Mouse (Mus musculus): ENCODE data around the gene Fam172a.

The Fam172a gene

DNA sequence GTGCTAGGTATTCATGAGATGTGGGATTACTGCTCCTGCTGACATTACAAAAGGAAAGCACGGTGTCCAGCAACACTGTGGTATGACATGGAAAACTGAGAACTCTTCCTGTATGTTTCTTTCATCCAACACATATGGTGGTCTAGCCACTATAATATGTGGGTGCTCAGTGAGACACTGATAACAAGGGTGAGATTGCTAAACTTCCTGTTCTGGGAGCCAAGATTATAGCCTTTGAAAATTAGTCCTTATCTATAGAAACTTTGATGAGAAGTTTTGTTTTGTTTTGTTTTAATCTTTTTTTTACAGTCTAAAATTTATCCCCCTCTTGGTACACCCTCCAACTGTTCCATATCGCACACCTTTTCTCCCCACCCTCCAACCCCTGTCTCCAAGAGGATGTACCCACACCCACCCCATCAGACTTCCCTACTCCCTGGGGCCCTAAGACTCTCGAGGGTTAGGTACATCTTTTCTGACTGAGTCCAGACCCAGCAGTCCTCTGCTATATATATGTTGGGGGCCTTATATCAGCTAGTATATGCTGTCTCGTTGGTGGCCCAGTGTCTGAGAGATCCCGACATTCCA is 397.1 kb downstream of the Fam172a start:
- DNase-seq (ENCODE audit: extremely low read depth, insufficient read length, low spot score) = no peak

DNA sequence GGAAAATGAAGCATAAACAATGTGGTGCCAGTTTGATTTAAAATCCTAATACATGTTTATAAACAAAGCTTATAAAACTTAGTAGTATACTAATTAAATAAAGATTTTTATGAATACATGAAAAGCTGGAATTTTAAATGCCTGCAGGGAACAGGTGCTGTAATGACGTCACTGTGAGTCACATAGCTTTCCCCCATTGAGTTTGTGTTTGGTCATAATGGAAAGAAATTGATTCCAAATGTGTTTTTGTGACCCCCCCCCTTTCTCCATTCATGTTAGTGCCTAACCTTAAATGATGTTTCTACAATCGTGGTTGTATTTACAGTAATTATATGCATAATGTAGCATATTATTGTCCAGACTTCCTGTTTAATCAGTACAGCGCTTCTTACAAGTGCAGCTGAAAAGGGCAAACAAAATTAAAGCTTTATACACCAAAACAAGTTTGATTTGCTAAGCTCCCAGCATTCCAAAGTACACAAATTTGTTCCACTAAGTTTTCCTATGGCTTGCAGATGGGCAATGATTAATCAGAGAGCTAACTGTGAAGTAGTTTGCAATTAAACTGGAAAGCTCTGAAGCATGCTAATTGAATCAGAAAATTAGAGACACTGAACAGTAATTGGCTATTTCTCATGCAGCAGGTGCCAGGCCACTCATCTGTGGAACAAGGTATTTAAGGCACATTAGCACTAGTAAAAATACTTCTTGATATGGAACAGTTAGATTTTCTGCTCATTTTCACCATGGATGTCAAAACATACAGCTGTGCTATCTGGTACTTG is 398.1 kb downstream of the Fam172a start:
- DNase-seq (ENCODE audit: extremely low read depth, insufficient read length, low spot score) = no peak

DNA sequence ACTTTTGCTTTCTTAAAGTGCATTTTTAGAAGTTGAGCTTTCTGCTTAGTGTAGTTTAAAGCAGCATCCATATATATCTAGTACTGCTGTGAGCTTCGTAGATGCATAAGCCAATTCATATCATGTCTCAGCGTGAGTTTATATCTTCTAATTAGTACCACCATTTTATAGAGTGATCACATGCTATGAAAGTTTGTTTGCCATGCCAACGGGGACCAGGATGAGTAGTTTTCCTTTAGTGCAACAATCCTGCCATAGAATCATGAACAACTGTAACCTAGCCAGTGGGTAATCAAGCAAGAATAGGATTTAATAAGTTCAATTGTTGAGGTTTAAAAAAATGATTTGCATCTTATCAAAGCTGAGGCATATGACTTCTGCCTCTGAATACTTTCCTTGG is 398.8 kb downstream of the Fam172a start:
- DNase-seq (ENCODE audit: extremely low read depth, insufficient read length, low spot score) = no peak

DNA sequence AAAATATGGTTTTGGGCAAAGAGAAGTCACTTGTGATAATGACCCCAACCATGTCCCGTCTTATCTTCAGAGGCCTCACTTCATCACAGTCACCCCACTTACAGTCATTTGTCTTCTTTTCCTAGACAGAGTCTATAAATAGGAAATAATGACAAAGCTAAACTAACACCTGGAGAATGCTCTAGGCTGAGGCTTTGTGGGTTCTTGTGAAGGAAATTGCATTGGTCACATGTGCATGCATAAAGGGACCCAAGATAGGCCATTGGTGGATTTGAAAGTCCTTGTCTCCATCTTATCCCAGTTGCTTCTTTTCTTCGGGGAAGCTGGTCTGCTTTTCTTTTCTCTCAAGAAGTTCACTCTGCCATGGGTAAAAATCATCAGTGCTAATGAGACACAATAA is 400.5 kb downstream of the Fam172a start:
- DNase-seq (ENCODE audit: extremely low read depth, insufficient read length, low spot score) = no peak

GRCm38 (mm10) chr13:78104851-78105250 is 403.0 kb downstream of the Fam172a start:
- DNase-seq (ENCODE audit: extremely low read depth, insufficient read length, low spot score) = no peak

- DNase-seq (ENCODE audit: extremely low read depth, insufficient read length, low spot score) = no peak
Observed at GRCm38 (mm10) chr13:78110648-78111047, 408.8 kb downstream of the Fam172a start.

- no peak for DNase-seq (ENCODE audit: extremely low read depth, insufficient read length, low spot score)
Observed at GRCm38 (mm10) chr13:78113978-78114377, 412.1 kb downstream of the Fam172a start.

- DNase-seq (ENCODE audit: extremely low read depth, insufficient read length, low spot score) = no peak
Observed at GRCm38 (mm10) chr13:78118715-78119114, 416.9 kb downstream of the Fam172a start.

DNA sequence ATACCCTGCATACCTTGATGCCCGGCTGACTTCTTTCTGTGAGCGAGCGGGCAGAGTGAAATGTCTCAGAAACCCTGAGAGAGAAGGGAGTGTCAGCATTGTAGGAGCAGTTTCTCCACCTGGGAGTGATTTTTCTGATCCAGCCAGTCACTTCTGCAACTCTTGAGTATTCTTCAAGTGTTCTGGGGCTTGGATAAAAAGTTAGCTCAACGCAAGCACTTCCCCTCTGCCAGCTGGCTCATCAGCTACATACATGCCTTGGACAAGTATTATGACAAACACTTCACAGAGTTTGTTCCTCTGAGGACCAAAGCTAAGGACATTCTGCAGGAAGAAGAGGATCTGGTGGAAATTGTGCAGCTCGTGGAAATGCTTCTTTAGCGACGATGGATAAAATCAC is 420.2 kb downstream of the Fam172a start:
- no peak for DNase-seq (ENCODE audit: extremely low read depth, insufficient read length, low spot score)

DNA sequence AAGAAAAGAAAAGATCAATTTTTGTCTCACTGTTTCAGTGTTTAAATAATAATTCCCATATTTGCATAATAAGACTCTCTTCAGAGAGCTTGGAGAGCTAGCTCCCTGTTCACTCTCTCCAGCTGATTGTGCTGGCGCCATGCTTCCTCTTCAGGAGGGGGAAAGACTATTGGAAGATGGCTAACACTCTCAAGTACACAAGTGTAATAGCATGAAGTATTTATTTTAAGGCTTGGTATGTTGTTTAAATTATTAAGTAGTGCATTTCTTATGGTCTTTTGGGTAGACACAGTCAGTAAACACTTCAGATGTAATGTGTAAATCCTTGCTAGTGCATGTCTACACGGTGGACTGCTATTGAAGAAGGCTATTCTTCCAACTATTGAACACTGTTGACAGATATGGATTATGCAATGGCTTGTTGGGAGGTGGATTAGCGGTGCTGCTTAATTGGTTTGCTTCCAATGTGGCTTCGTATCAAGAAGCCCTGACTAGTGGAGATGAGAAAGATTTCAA is 422.1 kb downstream of the Fam172a start:
- no peak for DNase-seq (ENCODE audit: extremely low read depth, insufficient read length, low spot score)

DNA sequence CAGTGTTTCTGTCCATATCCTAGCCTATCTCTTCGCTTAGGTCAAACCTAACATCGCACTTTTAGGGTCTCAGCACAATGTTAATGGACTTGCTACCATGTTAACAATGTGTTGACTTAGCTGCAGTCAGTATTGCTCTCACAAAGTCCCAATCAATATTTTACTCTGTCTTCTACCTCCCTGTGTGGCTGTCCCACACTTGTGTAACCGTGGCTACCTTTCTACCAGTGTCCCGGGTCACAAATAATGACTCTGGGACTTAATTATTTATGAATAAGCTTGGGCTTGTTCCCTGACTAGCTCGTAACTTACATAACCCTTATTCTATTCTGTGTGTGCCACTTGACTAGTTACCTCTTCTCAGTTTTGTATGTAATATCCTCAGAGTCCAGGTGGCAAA is 455.6 kb downstream of the Fam172a start:
- DNase-seq (ENCODE audit: extremely low read depth, insufficient read length, low spot score) = no peak

DNA sequence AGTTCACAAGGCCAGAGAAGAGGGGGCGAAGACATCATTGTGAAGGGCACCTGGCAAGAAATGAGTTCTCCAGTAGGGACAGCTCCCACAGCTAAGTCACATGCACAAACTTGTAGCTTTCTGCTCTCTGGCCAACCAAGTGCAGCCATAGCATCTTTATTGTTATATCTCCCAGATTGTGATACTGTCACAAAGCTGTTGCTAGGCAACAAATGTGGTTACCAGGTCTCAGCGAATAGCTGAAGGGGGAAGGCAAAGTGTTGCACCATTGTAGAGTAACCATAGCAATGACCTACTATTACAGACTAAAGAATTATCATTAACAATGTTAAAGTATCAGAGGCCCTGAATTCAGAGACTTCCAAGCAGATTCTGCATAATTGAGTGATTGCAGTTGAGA is 460.3 kb downstream of the Fam172a start:
- no peak for DNase-seq (ENCODE audit: extremely low read depth, insufficient read length, low spot score)

DNA sequence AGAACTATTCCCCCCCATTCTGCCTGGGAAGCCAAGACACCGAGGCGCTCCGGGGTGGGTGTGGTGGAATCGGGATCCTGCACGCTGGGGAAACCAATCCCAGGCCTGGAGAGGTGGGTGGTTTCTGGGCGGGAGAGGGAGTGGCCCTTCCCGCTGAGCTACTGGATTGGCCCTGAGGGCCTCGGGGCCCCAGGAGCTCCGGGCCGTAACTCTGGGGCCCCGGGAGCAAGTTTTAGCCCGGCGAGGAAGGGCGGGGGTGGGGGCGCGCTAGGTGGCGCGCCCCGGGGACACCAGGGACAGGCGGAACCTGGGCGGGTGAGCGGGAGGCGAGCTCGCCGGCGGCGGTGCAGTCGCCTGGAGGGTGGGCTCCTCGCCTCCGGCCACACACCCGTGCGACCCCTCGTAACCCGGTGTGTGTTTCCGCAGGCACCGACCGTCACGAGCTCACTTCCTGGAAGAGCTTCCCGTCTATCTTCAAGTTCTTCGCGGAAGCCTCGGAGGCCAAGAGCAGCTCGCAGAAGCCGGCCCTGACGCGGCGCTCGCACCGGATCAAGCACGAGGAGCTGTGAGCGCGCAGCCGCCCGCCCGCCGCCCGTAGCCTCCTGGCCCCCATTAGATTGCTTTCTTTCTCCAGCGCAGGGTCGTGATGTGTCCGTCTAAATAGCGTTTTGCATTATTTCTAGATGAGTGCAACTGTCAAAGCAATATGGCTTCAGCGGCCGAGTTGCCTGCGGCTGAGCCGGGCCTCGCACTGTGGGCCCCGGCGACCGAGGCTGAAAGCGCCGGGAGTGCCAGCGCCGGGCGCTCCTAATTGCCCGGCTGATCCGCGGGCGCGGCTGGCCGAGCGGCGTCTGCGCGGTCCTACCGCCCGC is 461.5 kb downstream of the Fam172a start:
- peak; percentile 93 for DNase-seq (ENCODE audit: extremely low read depth, insufficient read length, low spot score)

GRCm38 (mm10) chr13:78164941-78165340 is 463.1 kb downstream of the Fam172a start:
- no peak for DNase-seq (ENCODE audit: extremely low read depth, insufficient read length, low spot score)

DNA sequence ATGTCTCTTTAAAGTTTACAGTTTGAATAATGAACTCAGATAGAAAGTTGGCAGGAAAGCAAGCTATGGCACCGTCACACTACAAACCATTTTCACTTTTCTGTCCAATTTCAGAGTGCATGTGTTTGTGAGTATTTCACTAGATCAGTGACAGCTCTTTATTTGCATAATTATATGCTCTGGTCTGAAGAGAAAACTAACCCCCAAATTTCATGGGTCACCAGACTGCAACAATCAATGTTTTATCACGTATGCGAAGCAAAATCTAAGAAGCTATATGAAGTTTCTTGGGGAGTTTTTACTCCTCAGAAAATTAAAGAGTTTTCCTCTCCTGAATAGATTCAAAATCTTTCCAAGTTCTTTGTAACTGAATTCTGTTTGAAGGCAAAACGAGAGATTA is 466.3 kb downstream of the Fam172a start:
- no peak for DNase-seq (ENCODE audit: extremely low read depth, insufficient read length, low spot score)

GRCm38 (mm10) chr13:78171320-78171719 is 469.5 kb downstream of the Fam172a start:
- DNase-seq (ENCODE audit: extremely low read depth, insufficient read length, low spot score) = no peak

- no peak for DNase-seq (ENCODE audit: extremely low read depth, insufficient read length, low spot score)
Observed at GRCm38 (mm10) chr13:78171984-78172636, 470.3 kb downstream of the Fam172a start.

DNA sequence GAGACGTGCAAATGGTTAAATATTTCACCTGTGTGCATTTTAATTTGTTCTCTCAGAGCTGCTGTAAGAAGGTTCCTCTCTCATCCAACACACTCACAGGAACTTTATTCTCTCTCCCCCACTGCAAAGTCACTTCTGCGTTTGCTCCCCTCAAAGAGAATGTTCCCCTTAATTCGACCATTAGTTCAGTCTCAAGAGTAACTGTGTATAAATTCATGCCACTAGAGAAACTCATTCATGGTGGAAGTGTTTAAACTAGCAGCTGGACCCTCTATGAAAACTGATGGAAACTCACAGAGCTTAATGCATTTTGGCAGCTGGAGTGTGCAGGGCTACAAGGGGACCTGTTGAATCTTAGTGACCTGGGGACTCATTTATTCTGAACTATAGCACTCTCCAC is 471.0 kb downstream of the Fam172a start:
- no peak for DNase-seq (ENCODE audit: extremely low read depth, insufficient read length, low spot score)

DNA sequence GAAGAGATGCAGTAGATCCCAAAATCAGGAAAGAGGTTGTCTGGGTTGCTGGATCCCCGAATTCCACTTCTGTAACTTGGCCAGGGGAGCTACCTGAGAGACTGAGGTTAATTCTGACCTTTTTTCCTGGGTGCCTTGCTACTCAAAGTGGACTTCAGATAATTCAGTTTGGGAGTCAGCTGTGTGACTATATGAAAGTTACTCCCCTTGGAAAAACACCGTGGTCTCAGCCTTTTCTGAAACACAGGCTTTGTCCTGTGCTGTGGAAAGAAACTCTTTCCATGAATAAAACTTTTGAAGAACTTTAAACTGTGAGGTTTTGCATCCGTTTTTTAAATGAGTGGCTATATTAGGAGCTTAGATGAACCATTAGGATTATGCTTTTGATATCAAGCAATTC is 472.4 kb downstream of the Fam172a start:
- no peak for DNase-seq (ENCODE audit: extremely low read depth, insufficient read length, low spot score)

GRCm38 (mm10) chr13:78174891-78175290 is 473.1 kb downstream of the Fam172a start:
- no peak for DNase-seq (ENCODE audit: extremely low read depth, insufficient read length, low spot score)
